Mouse (Mus musculus) kidney, adult 2 months (tissue): ENCODE measurements around the gene Kcnc3.

Experiments used
- CTCF ChIP-seq: fragments of 200-500 bp; conservative IDR thresholded peaks from 2 replicates; pipeline ENCODE4 v1.5.1; 2011; ENCODE audit warnings: low read depth, mild to moderate bottlenecking, control low read depth, low read length, moderate library complexity, mixed read lengths; ENCODE audit not compliant: insufficient read depth, insufficient read length
- POLR2A ChIP-seq: fragments of 200-500 bp; IDR thresholded peaks from one replicate; pipeline ENCODE4 v1.6.1; 2011; ENCODE audit warnings: low read depth, low read length, control low read depth

DNA sequence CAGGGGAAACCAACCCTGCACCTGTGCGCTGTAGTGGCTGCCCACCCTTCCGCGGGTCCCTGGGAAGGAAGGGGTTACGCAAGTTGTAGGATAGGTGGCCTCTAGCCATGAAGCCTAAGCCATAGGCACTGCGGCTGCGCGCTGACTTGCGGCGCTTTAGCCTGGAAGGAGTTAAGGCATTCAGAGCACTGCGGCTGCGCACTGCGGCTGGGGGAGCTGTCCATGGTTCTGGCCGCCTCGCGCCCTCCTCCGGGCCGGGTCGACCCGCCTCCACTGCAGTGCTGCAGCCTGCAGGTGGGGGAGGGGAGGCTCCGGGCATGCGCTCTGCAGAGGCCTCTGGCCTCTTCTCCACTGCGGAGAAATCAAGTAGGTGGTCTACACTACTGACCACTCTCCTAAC is 3.3 kb downstream of the Kcnc3 start:
- no peak for TF ChIP-seq CTCF
- no peak for TF ChIP-seq POLR2A
